Mouse (Mus musculus) heart, adult 2 months (tissue): Measurements from ENCODE around the gene Rab23.

Experiments
- CTCF ChIP-seq: fragments of 200-600 bp; IDR thresholded peaks from 2 replicates; pipeline ENCODE4 v1.8.1; 2022; ENCODE audit warnings: antibody characterized with exemption, mild to moderate bottlenecking, moderate library complexity
- EP300 ChIP-seq: fragments of 200-500 bp; IDR thresholded peaks from 2 replicates; pipeline ENCODE4 v1.6.1; 2011; ENCODE audit warnings: low read depth, low read length, control low read depth; ENCODE audit not compliant: insufficient read depth
- POLR2A ChIP-seq: fragments of 200-500 bp; IDR thresholded peaks from 2 replicates; pipeline ENCODE4 v1.6.1; 2011; ENCODE audit warnings: mild to moderate bottlenecking, low read depth, low read length, control low read depth; ENCODE audit not compliant: insufficient read depth

DNA sequence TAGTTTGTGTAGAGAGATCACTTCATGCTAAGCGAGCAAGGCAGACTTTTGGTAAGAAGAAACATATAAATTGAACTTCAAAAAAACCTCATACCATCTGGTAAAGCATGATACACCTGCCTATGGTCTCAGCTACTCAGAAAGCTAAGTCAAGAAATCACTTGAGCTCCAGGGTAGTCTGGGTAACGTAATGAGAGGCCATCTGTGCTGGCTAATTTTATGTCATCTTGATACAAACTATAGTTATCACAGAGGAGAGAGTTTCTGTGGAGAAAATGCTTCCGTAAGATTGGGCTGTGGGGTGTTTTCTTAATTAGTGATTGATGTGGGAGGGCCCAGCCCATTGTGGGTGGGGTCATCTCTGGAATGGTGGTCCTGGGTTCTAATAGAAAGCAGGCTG is 25.8 kb upstream of the Rab23 start:
- TF ChIP-seq CTCF (no peak), EP300 (no peak), POLR2A (no peak)
